Mouse (Mus musculus) olfactory bulb, adult 2 months (tissue): ENCODE data around the gene Rdm1.
"Not testable (repeated sequence)": the region's sequence is repeated elsewhere in the genome, so short reads cannot be mapped to it uniquely, and the experiment has no call there.

ENCODE experiments used
- CTCF ChIP-seq: fragments of 200-500 bp; IDR thresholded peaks from 2 replicates; pipeline ENCODE4 v1.5.1; 2012; ENCODE audit warnings: low read depth, mild to moderate bottlenecking, low read length, moderate library complexity; ENCODE audit not compliant: insufficient read depth
- POLR2A ChIP-seq: fragments of 200-500 bp; IDR thresholded peaks from 2 replicates; pipeline ENCODE4 v1.6.1; 2012; ENCODE audit warnings: mild to moderate bottlenecking, low read depth, low read length, moderate library complexity; ENCODE audit not compliant: insufficient read depth

DNA sequence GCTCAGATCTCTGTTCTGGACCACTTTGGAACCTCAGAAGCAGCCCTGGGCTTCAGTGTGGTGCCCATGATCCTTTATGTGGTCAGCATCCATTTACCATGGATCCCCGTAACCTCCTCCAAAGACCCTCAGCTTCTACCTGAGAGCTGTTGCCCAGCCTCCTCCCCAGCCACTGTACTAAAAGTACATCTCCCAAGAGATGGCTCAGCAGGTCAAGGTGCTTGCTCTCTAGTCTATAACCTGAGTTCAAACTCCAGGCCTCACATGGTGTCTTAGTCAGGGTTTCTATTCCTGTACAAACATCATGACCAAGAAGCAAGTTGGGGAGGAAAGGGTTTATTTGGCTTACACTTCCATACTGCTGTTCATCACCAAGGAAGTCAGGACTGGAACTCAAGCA is 42.0 kb upstream of the Rdm1 start:
- TF ChIP-seq CTCF, POLR2A: not testable (repeated sequence)
